Comparison of ENCODE assay signal across 9 mouse cellular contexts in genomic region chr2:35610976-35611375, GRCm38 (mm10). TPM values are rescaled to one million over a fixed set of nuclear protein-coding genes. Genes with fewer than 3 reads are reported as not detected.
DNase-seq lines count a peak whose midpoint lies in the region; ATAC-seq lines count a peak whose summit lies in the region.
"Had no signal": no experiment of that assay in that cellular context is flagged by ENCODE, and none has a peak within 500 bp of the region (broad histone marks: within the 10 kb centered on the region; RNA-seq: fewer than 3 reads in every experiment).

No protein-coding gene starts in this region.

- DNase-seq in heart, adult 11 months: no peak
- DNase-seq in neural tube, embryonic 10.5 days (ENCODE audit: extremely low spot score, low spot score): no peak
- DNase-seq in embryonic facial prominence, embryonic 10.5 days (ENCODE audit: low spot score): no peak
- no peak for DNase-seq in left cerebral cortex, postnatal 14 days (ENCODE audit: low spot score in 2 of 2)
- DNase-seq: thymus, adult 18-20 months had no signal

- H3K4me3 ChIP-seq in heart, embryonic 15.5 days: no peak overlapping the region
- H3K4me3 ChIP-seq in neural tube, embryonic 12.5 days: no peak overlapping the region
- peak overlapping the region; percentile 46; the same call in 1 of the 2 replicates for H3K4me3 ChIP-seq in embryonic facial prominence, embryonic 10.5 days
- no peak overlapping the region for H3K4me3 ChIP-seq in limb, embryonic 15.5 days

- WGBS in heart, embryonic 15.5 days: 77% methylated on average over 7 of the region's 7 CpGs
- WGBS in neural tube, embryonic 12.5 days: 78% methylated on average over 7 of the region's 7 CpGs
- WGBS in embryonic facial prominence, embryonic 10.5 days: 84% methylated on average over 7 of the region's 7 CpGs
- 62% methylated on average over 7 of the region's 7 CpGs for WGBS in limb, embryonic 15.5 days

- intact Hi-C loops in left cerebral cortex, postnatal 14 days (cut with DNase I): no loop called here

- H3K27ac ChIP-seq in heart, embryonic 15.5 days: 0 out of 2 replicates have a peak overlapping the region, but pooled peaks have one; percentile 78
- no peak overlapping the region for H3K27ac ChIP-seq in neural tube, embryonic 12.5 days
- H3K27ac ChIP-seq in embryonic facial prominence, embryonic 10.5 days (replicated peaks): peak overlapping the region; percentile 63
- H3K27ac ChIP-seq in limb, embryonic 15.5 days: peak overlapping the region; percentile 33; the same call in 1 of the 2 replicates

- H3K27me3 ChIP-seq in heart, embryonic 15.5 days: no peaks in the 10 kb centered on the region
- H3K27me3 ChIP-seq in neural tube, embryonic 12.5 days (replicated peaks): no peaks in the 10 kb centered on the region
- H3K27me3 ChIP-seq in embryonic facial prominence, embryonic 10.5 days (replicated peaks; ENCODE audit: low read depth, poor library complexity, severe bottlenecking): no peaks in the 10 kb centered on the region
- no peaks in the 10 kb centered on the region for H3K27me3 ChIP-seq in limb, embryonic 15.5 days

- H3K4me1 ChIP-seq in heart, embryonic 15.5 days (replicated peaks): peaks cover 96% of the 10 kb centered on the region
- H3K4me1 ChIP-seq in neural tube, embryonic 12.5 days: peaks cover 47% of the 10 kb centered on the region
- H3K4me1 ChIP-seq in embryonic facial prominence, embryonic 10.5 days: peaks cover 97% of the 10 kb centered on the region
- peaks cover 83% of the 10 kb centered on the region for H3K4me1 ChIP-seq in limb, embryonic 15.5 days

- no peak overlapping the region for H3K4me2 ChIP-seq in heart, embryonic 15.5 days
- H3K4me2 ChIP-seq in neural tube, embryonic 12.5 days (replicated peaks): 0 out of 2 replicates have a peak overlapping the region, but pooled peaks have one; percentile 24
- H3K4me2 ChIP-seq in limb, embryonic 15.5 days: no peak overlapping the region

- H3K9ac ChIP-seq in heart, embryonic 15.5 days: no peak overlapping the region
- H3K9ac ChIP-seq in neural tube, embryonic 12.5 days: no peak overlapping the region
- H3K9ac ChIP-seq in limb, embryonic 15.5 days: no peak overlapping the region

- H3K36me3 ChIP-seq in heart, embryonic 15.5 days: no peaks in the 10 kb centered on the region
- no peaks in the 10 kb centered on the region for H3K36me3 ChIP-seq in neural tube, embryonic 12.5 days
- no peaks in the 10 kb centered on the region for H3K36me3 ChIP-seq in embryonic facial prominence, embryonic 10.5 days (replicated peaks)
- H3K36me3 ChIP-seq in limb, embryonic 15.5 days: no peaks in the 10 kb centered on the region

- H3K9me3 ChIP-seq in heart, embryonic 15.5 days (replicated peaks): no peaks in the 10 kb centered on the region
- H3K9me3 ChIP-seq in neural tube, embryonic 12.5 days: no peaks in the 10 kb centered on the region
- H3K9me3 ChIP-seq in embryonic facial prominence, embryonic 10.5 days: no peaks in the 10 kb centered on the region
- no peaks in the 10 kb centered on the region for H3K9me3 ChIP-seq in limb, embryonic 15.5 days

- no peak for ATAC-seq in heart, embryonic 15.5 days (replicated peaks; ENCODE audit: insufficient number of reproducible peaks, insufficient read depth, low FRiP score, low read depth)
- no peak for ATAC-seq in neural tube, embryonic 12.5 days (ENCODE audit: low FRiP score, low read depth)
- ATAC-seq in limb, embryonic 15.5 days (ENCODE audit: insufficient number of reproducible peaks, low FRiP score, low TSS enrichment, low read depth): no peak
- ATAC-seq: activated CD4-positive, CD25-positive, alpha-beta regulatory T cell, adult 4 months had no signal

RNA-seq across cellular contexts. Expression of gene Dab2ip, which starts 52.9 kb away (rescaled TPM):
- 44.0 and 46.9 TPM in 2 replicates for polyA plus RNA-seq in heart, embryonic 15.5 days (2015; fragmentation: Nextera tagmentation; extraction: Ambion mirVana)
- polyA plus RNA-seq in neural tube, embryonic 12.5 days (2016; fragmentation: Nextera tagmentation; extraction: Ambion mirVana): 65.7 and 77.7 TPM in 2 replicates
- polyA plus RNA-seq in embryonic facial prominence, embryonic 10.5 days (2016; fragmentation: Nextera tagmentation; extraction: Ambion mirVana): 34.7 and 35.4 TPM in 2 replicates
- 57.8 and 60.6 TPM in 2 replicates for polyA plus RNA-seq in limb, embryonic 15.5 days (2015; fragmentation: Nextera tagmentation; extraction: Ambion mirVana)
- total RNA-seq in left cerebral cortex, postnatal 14 days (2021): 100 to 1,000 TPM; 155 to 169 TPM
